Comparison of ENCODE assay signal across 8 mouse cellular contexts in the genomic region with DNA sequence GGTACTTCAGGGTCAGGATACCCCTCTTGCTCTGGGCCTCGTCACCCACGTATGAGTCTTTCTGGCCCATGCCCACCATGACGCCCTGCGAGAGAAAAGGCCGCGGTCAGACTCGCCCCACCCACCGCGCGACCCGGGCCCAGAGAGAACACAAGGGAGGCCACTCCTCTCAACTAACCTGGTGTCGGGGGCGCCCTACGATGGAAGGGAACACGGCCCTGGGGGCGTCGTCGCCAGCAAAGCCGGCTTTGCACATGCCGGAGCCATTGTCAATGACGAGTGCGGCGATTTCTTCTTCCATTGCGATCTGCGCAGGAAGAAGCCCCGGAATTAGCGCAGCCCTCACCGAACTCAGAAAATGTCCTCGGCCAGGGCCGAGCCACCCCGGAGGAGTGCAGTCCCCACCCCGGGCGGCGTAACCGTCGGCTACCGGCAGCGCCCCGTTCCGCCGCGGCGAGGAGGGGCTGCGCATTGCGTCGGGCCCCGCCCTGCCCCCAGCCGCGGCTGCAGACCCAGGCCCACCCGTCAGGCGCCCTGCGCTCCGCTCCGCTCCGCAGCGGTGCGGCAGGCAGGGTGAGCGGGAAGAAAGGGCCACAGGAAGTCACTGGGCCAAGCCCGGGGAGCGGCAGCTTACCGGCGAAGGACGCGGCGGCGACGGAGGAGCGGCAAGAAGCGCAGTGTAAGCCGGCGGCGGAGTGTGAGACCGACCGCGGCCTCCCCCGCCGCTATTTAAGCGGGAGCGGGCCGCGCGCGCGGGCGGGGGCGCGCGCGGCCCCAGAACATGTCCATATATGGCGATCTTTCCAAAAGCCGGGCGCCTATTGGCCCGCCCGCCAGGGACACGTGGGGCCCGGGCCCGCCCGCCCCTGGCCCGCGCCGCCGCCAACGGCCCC. TPM values are rescaled to one million over a fixed set of nuclear protein-coding genes. Genes with fewer than 3 reads are reported as not detected.
DNase-seq lines count a peak whose midpoint lies in the region; ATAC-seq and TF ChIP-seq lines count a peak whose summit lies in the region.

A gene (minus strand): TSS at position 752 of the 893 bp plus-strand sequence.

- peak; percentile 4 for ATAC-seq in Patski
- ATAC-seq in hindbrain, embryonic 12.5 days (ENCODE audit: low FRiP score): peak; percentile 79

- CTCF ChIA-PET in Patski (lab: Charles Lee): no interaction called here

- H3K9ac ChIP-seq in hindbrain, embryonic 12.5 days: peak within 1 kb of the TSS; percentile 100

- H3K27me3 ChIP-seq in Patski: no peaks in the 10 kb centered on the region
- H3K27me3 ChIP-seq in hindbrain, embryonic 12.5 days: no peaks in the 10 kb centered on the region

- peaks cover 18% of the 10 kb centered on the region for H3K36me3 ChIP-seq in hindbrain, embryonic 12.5 days

- peaks cover 47% of the 10 kb centered on the region for H3K4me1 ChIP-seq in hindbrain, embryonic 12.5 days

- no peak for TF ChIP-seq CTCF in Patski (IDR thresholded peaks at IDR 0.05)

- under 1% methylated on average over 100 of the region's 103 CpGs for WGBS in hindbrain, embryonic 12.5 days

- H3K9me3 ChIP-seq in hindbrain, embryonic 12.5 days (replicated peaks): no peaks in the 10 kb centered on the region

- H3K4me2 ChIP-seq in hindbrain, embryonic 12.5 days (replicated peaks): peak within 1 kb of the TSS; percentile 92

- POLR2A ChIA-PET in Patski (lab: Charles Lee): interaction anchor here (1.6 to 1.7 kb wide), 2 partner anchors 12 to 38 kb away, joined by 3 read pairs; no protein-coding TSS in a partner anchor

- DNase-seq in Patski (ENCODE audit: low read depth, low spot score): no peak
- DNase-seq in cerebellum, adult 9-11 months: peak; percentile 72
- peak; percentile 35 to 85 for DNase-seq in frontal cortex, postnatal 10 days (ENCODE audit: low spot score in 2 of 2)
- peak; percentile 79 to 81 for DNase-seq in layer of hippocampus, postnatal 36 days
- peak; percentile 88 for DNase-seq in lung, postnatal 36 days
- DNase-seq in right cerebral cortex, adult 18-20 months: peak; percentile 88
- DNase-seq in urinary bladder, postnatal 10 days (ENCODE audit: low spot score): peak; percentile 38

- H3K4me3 ChIP-seq in hindbrain, embryonic 12.5 days: peak within 1 kb of the TSS; percentile 100

- in situ Hi-C loops in Patski (cut with MboI; ENCODE audit: low pct_unique_long_range_greater_than_20kb): no loop called here

- H3K27ac ChIP-seq in hindbrain, embryonic 12.5 days: peak within 1 kb of the TSS; percentile 100

RNA-seq across cellular contexts. Expression of the gene that starts here (rescaled TPM):
- 2,862 TPM for polyA plus RNA-seq in Patski (2021)
- 3,608 and 3,685 TPM in 2 replicates for polyA plus RNA-seq in hindbrain, embryonic 12.5 days (2016; fragmentation: Nextera tagmentation; extraction: Ambion mirVana)
- total RNA-seq in layer of hippocampus, postnatal 36 days (2021): 1,000 to 10,000 TPM; 1,262 to 1,401 TPM
